Mouse (Mus musculus): ENCODE data around the gene Acat3.
A peak's percentile ranks its signal among the peaks of the same experiment; 100 is the strongest.
"Not testable (repeated sequence)": the region's sequence is repeated elsewhere in the genome, so short reads cannot be mapped to it uniquely, and the experiment has no call there.

Acat3 gene

DNA sequence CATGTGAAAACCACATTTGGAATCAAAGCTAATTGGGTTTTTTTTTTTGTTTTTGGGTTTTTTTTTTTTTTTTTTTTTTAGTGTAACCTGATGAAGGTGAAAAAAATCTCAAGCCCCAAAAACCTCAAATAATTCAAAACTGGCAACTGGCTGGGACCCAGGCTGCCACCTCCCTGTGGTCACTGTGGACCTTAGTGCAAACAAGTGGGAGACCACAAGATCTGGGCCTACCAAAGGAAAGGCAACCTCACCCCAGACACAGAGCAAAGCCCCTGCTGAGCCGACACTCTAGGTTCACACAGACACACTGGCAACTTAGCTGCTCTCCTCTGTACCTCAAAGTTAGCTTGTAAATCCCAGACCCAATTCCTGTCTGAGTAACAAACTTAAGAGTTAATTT lies 36.1 kb downstream of the Acat3 start:
- Histone ChIP-seq H3K36me3 (ENCODE audit: control insufficient read depth, insufficient read depth, low read length, poor library complexity, severe bottlenecking) (no peaks in the 10 kb centered on the region; the same call in 1 of the 2 replicates), H3K27me3 (ENCODE audit: control insufficient read depth, insufficient read depth, low read length, poor library complexity, severe bottlenecking) (no peaks in the 10 kb centered on the region)
- no peak for DNase-seq (ENCODE audit: low read depth, low spot score)

DNA sequence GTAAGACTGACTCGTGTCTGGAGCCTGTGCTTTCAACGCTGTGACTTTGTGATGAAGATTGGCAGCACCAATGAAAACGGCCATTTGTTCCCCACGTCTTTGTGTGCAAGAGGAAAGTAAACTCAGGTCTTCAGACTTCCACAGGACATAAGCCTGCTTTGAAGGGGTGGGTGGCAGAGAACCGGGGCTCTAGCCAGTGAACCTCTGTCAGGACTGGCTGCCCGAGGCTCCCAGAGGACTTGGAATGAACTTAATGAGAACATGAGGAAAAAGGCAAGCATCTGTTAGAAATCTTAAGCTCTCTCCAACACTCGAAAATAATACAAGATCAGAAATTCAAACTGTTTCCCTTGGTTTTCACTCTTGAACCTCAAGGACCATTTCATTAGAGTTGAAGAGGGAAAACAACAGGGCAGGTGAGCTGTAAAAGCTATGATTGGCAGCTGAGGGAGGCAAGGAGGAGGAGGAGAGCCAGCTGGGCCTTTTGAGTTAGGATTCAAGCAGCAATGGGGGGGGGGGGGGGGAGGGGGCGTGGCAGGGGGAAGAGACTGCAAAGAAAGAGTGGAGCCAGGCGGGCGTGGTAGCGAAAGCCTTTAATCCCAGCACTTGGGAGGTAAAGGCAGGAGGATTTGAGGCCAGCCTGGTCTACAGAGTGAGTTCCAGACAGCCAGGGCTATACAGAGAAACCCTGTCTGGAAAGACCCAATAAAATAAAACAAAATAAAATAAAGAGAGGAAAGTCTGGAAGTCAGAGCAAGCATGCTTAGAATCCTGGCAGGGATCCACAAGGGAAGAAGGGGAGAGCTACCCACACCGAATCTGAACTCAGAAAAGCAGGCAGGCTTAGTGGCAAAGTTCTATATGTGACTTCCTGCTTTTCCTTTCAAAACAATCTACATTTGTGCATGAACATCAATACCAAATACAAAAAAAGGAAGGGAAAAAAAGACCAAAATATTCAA lies 36.7 kb downstream of the Acat3 start:
- Histone ChIP-seq H3K36me3 (ENCODE audit: control insufficient read depth, insufficient read depth, low read length, poor library complexity, severe bottlenecking) (no peaks in the 10 kb centered on the region; the same call in 1 of the 2 replicates), H3K27me3 (ENCODE audit: control insufficient read depth, insufficient read depth, low read length, poor library complexity, severe bottlenecking) (no peaks in the 10 kb centered on the region)
- no peak for DNase-seq (ENCODE audit: low read depth, low spot score)

DNA sequence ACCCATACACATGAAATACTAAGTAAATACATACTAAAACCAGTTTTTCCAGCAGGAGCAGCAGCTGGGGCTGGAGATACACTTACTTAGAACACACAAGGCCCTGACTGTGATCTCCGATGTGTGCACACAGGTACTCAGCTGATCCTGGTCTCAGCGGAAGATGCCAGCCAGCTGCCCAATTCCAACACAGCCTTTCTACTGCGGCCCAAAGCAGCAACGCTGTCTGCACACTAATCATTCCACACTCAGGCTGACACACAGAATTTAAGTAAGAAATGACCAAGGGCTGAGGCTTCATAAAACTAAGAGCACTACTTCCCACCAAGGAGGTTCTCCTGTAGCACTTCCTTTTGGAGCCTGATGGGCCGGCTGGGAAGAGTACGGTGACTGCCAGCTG lies 38.1 kb downstream of the Acat3 start:
- Histone ChIP-seq H3K27me3 (ENCODE audit: control insufficient read depth, insufficient read depth, low read length, poor library complexity, severe bottlenecking) (no peaks in the 10 kb centered on the region), H3K36me3 (ENCODE audit: control insufficient read depth, insufficient read depth, low read length, poor library complexity, severe bottlenecking) (no peaks in the 10 kb centered on the region; the same call in 1 of the 2 replicates)
- DNase-seq (ENCODE audit: low read depth, low spot score), result no peak

GRCm38 (mm10) chr17:12898607-12899006 lies 41.8 kb downstream of the Acat3 start:
- DNase-seq (ENCODE audit: low read depth, low spot score); H3K36me3 ChIP-seq (ENCODE audit: control insufficient read depth, insufficient read depth, low read length, poor library complexity, severe bottlenecking); H3K27me3 ChIP-seq (ENCODE audit: control insufficient read depth, insufficient read depth, low read length, poor library complexity, severe bottlenecking): not testable (repeated sequence)

DNA sequence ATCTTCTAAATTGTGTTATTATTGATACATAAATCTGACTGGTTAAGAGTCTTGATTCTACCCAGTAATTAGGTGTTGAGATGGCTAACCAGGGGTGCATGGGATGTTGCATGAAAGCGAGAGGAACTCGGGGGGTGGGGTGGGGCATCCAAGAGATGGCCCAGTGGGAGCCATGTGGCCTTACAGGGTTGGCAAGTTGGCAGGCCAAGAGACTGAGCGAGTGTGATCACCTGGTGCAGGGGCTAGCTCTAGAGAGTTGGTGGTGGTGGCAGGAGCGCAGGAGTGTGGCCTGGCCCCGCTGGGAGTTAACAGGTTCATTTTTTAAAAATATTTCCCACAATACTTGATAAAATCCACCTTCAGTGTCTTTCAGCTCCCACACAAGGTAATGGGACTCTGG lies 42.7 kb downstream of the Acat3 start:
- DNase-seq (ENCODE audit: low read depth, low spot score), result no peak
- H3K36me3 ChIP-seq (ENCODE audit: control insufficient read depth, insufficient read depth, low read length, poor library complexity, severe bottlenecking), result no peaks in the 10 kb centered on the region
- H3K27me3 ChIP-seq (ENCODE audit: control insufficient read depth, insufficient read depth, low read length, poor library complexity, severe bottlenecking), result no peaks in the 10 kb centered on the region

DNA sequence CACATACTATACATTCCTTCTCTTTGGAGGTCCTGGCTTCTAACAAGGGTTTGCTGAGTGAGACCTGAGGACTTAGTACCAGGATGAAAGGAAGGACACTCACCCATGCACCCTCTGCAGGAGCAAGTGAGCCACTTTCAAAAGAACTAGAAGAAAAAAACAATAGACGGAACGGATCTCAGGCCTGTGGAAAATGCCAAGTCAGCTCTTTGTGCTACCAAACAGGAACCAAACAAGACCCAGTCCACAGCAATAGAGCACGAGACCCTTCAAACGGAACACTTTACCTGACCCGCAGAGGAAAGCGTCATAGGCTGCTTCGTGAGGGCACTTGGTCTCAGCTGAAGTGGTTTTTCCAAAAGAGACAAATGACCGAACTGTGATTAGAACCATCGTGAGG lies 48.4 kb downstream of the Acat3 start:
- Histone ChIP-seq H3K36me3 (ENCODE audit: control insufficient read depth, insufficient read depth, low read length, poor library complexity, severe bottlenecking) (no peaks in the 10 kb centered on the region), H3K27me3 (ENCODE audit: control insufficient read depth, insufficient read depth, low read length, poor library complexity, severe bottlenecking) (no peaks in the 10 kb centered on the region)
- no peak for DNase-seq (ENCODE audit: low read depth, low spot score)

GRCm38 (mm10) chr17:12891054-12891453 lies 49.3 kb downstream of the Acat3 start:
- Histone ChIP-seq H3K27me3 (ENCODE audit: control insufficient read depth, insufficient read depth, low read length, poor library complexity, severe bottlenecking) (no peaks in the 10 kb centered on the region), H3K36me3 (ENCODE audit: control insufficient read depth, insufficient read depth, low read length, poor library complexity, severe bottlenecking) (no peaks in the 10 kb centered on the region)
- DNase-seq (ENCODE audit: low read depth, low spot score), result no peak

DNA sequence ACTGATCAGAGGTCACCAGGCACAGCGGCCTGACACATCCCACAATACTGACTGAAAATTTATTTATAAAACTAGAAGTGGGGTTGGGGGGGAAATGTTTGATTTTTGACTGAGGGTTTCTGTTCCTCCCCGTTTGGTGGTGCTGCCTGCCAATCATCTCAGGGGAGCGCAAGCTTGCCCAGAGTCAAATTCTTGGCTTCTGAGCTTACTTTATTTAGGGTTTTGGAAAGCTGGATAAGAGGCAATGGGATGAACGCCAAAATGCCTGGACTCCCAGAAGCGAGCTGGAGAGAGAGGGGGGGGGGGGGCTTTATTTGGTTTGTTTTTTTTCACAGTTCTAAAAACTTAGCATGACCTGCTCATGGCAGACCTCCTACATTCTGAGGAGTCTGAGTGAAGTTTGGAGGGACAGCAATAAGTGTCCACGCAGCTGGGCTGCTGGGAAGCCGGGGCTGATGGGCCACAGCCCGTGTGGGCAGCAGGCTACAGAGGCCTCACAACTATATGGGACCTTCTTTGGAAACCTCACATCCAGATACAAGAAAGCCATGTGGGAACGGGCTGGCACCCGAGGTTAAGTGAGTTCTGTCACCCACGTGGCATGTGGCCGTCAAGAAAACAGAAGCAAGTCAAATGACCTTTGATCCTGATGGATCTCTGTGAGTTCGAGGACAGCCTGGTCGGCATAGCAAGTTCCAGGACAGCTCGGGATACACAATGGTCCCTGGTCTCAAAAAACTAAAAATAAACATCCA lies 53.2 kb downstream of the Acat3 start:
- no peaks in the 10 kb centered on the region for H3K27me3 ChIP-seq (ENCODE audit: control insufficient read depth, insufficient read depth, low read length, poor library complexity, severe bottlenecking)
- DNase-seq (ENCODE audit: low read depth, low spot score), result no peak
- no peaks in the 10 kb centered on the region for H3K36me3 ChIP-seq (ENCODE audit: control insufficient read depth, insufficient read depth, low read length, poor library complexity, severe bottlenecking)

DNA sequence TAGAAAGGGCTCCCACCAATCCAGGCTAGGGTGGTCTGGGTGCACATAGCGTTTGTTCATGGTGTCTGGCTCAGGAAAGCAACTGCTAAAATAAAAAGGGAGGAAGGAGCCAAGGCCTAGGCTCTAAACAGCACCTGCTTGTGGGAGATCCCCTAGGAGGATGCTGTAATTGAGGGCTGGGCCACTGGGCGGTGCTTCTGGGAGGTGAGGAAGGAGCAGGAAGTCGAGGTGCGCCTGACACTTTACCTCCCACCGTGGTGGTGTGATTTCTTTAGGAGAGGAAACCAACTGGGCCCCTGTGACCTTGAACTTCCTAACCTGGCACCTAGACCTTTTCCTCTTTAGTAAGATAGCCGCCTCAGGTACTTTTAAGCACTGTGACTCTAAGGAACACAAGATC lies 53.8 kb downstream of the Acat3 start:
- Histone ChIP-seq H3K27me3 (ENCODE audit: control insufficient read depth, insufficient read depth, low read length, poor library complexity, severe bottlenecking) (no peaks in the 10 kb centered on the region), H3K36me3 (ENCODE audit: control insufficient read depth, insufficient read depth, low read length, poor library complexity, severe bottlenecking) (no peaks in the 10 kb centered on the region)
- peak; percentile 42 for DNase-seq (ENCODE audit: low read depth, low spot score)

DNA sequence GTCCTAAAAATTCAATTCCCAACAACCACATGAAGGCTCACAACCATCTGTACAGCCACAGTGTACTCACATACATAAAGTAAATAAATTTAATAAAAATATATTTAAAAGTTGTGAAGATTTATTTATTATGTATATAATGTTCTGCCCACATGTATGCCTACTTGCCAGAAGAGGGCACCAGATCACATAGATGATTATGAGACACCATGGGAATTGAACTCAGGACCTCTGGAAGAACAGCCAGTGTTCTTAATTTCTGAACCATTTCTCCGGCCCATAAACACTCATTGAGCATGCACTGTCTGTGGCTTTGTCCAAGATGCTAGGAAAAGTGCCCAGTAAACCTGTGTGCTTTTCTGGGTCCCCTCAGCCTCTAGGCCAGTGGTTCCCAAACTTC lies 59.2 kb downstream of the Acat3 start:
- Histone ChIP-seq H3K36me3 (ENCODE audit: control insufficient read depth, insufficient read depth, low read length, poor library complexity, severe bottlenecking) (no peaks in the 10 kb centered on the region), H3K27me3 (ENCODE audit: control insufficient read depth, insufficient read depth, low read length, poor library complexity, severe bottlenecking) (no peaks in the 10 kb centered on the region)
- DNase-seq (ENCODE audit: low read depth, low spot score), result no peak

DNA sequence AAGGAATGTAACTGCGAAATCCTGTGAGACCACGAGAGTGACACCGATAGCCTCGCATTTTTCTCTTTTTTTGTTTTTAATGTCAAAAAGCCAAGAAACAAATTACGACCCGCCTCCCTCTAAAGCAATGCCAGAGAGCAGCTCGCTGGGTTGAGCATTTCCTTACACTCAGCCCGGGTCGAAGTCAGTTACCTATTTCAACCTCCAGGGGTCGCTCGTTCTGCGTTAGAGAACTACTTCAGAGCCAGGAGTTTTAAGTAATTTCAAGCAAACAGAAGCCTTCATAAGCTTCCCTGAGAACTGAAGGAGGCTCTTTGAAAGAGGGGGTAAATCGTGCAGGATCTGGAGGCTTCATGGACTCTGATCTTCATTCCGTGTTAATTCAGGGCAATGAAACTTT lies 60.2 kb downstream of the Acat3 start:
- H3K27me3 ChIP-seq (ENCODE audit: control insufficient read depth, insufficient read depth, low read length, poor library complexity, severe bottlenecking), result no peaks in the 10 kb centered on the region
- peak; percentile 84 for DNase-seq (ENCODE audit: low read depth, low spot score)
- no peaks in the 10 kb centered on the region for H3K36me3 ChIP-seq (ENCODE audit: control insufficient read depth, insufficient read depth, low read length, poor library complexity, severe bottlenecking)

GRCm38 (mm10) chr17:12875734-12876133 lies 64.7 kb downstream of the Acat3 start, which contains the start of gene Mrgprh:
Mrgprh (plus strand) TSS chr17:12876034.
- H3K36me3 ChIP-seq (ENCODE audit: control insufficient read depth, insufficient read depth, low read length, poor library complexity, severe bottlenecking), result no peaks in the 10 kb centered on the region
- no peaks in the 10 kb centered on the region for H3K27me3 ChIP-seq (ENCODE audit: control insufficient read depth, insufficient read depth, low read length, poor library complexity, severe bottlenecking)
- DNase-seq (ENCODE audit: low read depth, low spot score), result no peak

All from splenic B cell, adult 2 months (primary cell).